Mouse (Mus musculus): ENCODE data around the gene Nudt8. TPM values are rescaled to one million over a fixed set of nuclear protein-coding genes. Genes with fewer than 3 reads are reported as not detected.
"Not testable (repeated sequence)": the region's sequence is repeated elsewhere in the genome, so short reads cannot be mapped to it uniquely, and the experiment has no call there.

Nudt8 gene
- total RNA-seq, 2 experiments from 2014 or later = 23.8 to 30.1 TPM

DNA sequence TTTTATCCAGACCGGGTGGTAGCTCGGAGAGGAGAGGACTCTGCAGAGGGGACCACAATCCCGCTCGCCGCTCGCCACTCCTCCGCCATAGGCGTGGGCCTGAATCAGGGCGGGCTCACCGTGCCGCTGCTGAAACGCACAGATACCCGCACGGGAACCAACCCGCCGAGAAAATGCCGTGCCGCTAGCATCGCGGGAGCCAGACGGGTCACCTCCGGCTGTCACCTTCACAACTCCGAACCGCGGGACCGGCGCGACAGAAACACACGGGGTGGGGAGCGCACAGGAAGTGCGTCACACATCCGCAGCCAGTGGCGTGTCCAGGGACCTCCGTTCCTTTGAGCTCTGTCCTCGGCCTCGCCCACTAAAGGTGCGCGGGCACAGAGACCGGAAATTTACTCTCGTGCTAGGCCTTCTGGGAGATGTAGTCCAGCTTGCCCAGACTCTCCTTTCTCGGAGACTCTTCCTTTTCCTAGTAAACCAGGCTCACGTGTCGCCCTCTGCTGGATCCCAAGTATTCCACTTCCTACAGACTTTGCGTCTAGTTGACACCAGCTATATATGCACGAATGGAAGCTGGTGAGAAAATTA lies 12.1 kb downstream of the Nudt8 start, which contains the start of gene Ndufv1:
Ndufv1 (minus strand) TSS at position 375 of the 591 bp plus-strand sequence.
- DNase-seq (ENCODE audit: low spot score) = peak; percentile 98

DNA sequence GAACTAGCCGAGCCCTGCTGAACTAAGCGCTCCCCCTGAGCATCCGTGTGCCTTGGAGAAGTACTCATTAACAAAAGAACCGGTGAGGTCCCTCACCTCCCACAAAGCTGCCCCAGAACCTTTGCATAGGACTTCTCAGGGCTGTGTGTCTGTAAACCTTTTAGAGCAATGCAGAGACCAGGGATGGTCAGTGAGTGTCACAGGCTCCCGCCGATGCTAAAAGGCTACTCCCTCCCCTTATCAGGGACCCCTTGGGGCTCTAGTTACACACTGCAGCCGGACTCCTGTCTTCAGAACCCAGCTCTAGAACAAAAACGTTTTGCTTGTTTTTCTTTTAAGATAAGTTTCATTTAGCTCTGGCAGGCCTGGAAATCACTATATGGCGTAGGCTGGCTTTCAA lies 12.7 kb downstream of the Nudt8 start:
- no peak for DNase-seq (ENCODE audit: low spot score)

DNA sequence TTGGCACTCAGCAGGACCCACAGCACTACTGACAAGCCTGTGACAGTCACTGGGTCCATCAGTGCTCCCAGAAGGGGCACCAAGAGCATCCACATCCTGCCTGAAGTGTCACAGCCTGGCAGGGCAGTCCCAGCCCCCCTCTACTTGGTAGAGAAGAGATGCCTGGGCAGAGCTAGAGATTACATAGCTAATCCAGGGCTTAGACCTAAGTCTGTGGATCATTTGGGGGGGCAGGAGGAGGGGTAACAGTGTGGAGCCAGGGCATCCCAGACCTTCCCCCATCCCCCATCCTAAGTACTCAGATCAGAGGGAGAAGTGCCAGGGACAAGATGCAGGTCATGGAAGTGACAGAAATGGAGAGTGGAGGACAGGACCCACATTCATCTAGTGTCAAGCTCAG lies 14.4 kb downstream of the Nudt8 start:
- DNase-seq (ENCODE audit: low spot score) = no peak

DNA sequence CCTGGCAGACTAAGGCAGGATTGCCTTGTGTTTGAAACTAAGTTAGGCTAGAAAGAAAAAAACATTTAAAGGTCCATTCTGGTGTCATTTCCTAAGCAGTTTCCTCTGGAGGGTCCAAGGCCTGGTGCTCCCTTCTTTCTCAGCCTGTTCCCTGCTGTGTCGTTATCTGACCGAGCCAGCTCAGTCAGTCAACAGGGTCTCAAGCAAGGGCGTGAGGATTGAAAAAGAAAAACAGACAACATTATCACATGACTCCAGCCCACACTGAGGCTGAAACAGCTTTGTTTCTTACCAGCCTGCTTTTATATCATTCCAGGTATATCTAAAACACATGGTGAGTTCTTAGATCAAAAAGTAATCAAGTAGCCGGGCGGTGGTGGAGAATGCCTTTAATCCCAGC lies 15.3 kb downstream of the Nudt8 start:
- no peak for DNase-seq (ENCODE audit: low spot score)

DNA sequence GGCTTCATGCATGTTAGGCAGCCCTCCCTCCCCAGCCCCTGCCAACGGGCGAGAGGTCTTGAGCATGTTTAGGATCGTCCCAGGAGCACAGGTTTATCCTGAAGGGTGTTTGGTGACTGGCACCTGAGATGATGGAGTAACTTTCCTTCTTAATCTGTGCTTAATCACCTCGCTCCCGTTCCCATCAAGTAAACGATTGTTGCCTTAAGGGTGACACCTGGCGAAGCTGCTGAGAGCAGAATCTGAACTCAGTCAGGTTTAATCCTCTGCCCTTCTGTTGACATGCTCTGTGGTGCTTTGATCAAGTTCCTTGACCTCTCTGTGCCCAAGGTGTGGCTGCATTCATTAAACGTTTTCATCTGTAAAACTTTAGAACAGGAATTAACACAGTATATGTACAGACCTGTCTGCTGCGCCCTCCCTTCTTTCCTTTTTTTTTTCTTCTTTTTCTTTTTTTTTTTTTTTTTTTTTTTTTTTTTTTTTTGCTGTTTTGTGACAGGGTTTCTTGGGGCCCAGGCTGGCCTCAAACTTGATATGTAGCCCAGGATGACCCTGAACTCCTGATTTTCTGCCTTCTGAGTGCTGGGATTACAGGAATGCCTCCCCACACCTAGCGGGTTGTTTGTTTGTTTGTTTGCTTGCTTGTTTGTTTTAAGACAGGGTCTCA lies 17.7 kb downstream of the Nudt8 start:
- DNase-seq (ENCODE audit: low spot score) = no peak

DNA sequence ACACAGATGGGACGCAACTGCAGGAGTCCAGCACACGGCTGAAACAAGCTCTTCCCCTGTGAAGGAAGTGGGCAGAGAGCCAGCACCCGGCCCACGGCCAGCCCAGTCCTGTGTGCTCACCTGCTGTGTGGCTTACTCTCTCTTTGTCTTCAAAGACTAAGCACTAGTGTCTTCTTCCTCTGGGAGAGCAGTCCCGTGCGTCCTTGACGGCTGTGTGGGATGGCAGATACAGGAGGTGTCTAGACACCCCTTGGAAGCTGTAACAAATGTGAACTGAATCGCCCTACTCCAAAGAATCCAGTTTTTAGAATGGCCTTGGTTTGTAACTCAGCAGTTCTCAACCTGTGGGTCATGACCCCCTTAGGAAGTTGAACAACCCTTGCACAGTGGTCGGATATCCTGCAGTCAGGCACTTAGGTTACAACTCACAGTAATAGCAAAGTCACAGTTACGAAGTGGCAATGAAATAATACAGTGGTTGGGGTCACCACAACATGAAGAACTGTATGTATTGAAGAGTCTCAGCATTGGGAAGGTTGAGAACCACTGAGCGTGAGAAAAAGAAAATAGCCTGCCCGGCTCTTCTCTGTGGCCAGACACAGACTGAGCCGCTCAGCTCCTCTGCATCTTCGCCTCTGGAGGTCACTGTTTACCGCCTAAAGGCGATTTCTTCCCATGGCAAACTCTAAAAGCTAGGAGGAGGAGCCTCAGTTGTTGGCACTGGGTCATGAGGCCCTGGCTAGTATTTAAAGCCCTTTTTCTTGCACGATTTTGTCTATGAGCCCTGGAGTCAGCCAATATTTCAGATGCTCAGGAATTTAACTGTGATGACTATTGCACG lies 18.6 kb downstream of the Nudt8 start:
- peak; percentile 92 for DNase-seq (ENCODE audit: low spot score)

DNA sequence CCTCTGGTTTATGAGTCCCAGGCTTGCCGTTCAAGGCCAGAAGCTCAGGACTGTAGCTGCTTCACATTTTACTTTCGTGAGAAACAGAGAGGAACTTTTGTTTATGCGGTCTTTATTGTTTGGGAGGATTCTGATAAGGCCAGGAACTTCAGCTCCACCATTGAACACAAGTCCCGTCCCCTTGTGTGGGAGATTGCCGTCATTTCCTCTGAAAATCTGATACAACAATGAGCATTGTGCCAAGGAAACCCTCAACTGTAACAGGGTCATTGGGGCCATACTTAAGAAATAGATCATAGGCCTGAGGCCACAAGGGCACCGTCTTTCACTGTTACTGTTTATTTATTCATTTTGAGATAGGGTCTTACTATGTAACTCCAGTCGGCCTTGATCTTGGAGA lies 22.8 kb downstream of the Nudt8 start:
- DNase-seq (ENCODE audit: low spot score) = no peak

DNA sequence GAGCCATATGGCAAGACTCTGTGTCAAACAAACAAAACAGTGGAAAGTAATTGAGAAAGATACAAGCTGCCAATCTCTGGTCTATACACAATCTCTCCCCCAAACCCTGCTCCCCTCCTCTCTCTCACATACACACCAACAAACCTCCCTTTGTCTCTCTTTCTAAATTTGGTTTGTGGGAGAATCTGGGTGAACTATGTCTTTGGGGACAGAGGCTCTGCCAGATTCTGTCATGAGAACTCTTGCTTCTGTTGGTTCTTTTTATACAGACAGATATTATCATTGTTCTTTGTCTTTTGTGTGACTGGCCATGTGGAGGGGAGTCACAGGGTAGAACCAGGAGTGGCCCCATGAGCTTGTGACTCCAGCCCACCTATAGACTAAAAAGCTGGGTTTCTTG lies 27.2 kb downstream of the Nudt8 start:
- no peak for DNase-seq (ENCODE audit: low spot score)

DNA sequence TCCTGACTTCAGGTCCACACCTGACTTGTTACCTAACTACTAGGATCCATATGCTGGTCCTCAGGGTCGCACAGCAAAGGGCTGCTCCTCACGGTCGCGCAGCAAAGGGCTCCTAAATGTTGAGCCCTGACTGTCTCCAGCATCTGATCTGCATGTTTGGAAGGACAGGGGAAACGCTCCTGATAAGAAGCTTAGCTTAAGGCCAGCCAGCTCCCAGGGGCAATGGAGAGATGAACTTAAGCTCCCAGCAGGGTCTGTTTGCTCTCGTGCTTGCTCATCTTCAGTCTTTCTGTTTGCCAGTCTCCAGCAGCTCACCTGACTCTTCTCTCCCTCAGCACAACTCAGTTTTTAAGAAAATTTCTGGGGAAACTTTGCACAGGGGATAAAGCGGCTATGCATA lies 32.3 kb downstream of the Nudt8 start:
- no peak for DNase-seq (ENCODE audit: low spot score)

DNA sequence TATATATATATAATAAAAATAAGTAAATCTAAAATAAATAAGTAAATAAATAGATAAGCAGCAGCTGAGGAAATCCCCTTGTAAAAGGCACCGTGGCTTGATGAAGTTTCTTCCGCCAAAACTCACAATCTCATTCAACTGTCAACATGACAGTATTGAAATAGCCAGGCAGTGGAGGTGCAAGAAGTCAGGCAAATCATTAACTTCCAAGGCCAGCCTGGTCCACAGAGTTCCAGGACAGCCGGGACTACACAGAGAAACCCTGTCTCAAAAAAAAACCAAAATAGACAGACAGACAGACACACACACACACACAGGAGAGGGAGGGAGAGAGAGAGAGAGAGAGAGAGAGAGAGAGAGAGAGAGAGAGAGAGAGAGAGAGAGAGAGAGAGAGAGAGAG lies 32.9 kb downstream of the Nudt8 start:
- DNase-seq (ENCODE audit: low spot score) = no peak

DNA sequence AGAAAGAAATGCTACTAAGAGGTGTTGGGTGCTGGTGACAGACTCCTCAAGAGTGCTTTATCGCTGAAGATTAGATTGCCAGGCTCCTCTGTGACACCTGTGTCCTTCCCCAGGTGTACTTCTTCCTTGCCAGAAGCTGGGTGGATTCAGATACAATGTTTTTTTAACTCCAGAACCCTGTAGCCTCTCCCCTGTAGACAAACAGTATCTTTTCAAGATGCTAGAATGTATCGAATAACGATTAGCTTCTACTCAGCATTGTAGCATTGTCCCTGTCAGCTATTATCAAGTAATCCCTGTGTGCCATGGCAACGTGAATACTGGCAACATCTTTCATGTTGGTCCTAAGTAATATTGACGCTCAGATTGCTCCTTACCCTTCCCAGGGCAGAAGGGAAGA lies 33.4 kb downstream of the Nudt8 start:
- DNase-seq (ENCODE audit: low spot score) = no peak

DNA sequence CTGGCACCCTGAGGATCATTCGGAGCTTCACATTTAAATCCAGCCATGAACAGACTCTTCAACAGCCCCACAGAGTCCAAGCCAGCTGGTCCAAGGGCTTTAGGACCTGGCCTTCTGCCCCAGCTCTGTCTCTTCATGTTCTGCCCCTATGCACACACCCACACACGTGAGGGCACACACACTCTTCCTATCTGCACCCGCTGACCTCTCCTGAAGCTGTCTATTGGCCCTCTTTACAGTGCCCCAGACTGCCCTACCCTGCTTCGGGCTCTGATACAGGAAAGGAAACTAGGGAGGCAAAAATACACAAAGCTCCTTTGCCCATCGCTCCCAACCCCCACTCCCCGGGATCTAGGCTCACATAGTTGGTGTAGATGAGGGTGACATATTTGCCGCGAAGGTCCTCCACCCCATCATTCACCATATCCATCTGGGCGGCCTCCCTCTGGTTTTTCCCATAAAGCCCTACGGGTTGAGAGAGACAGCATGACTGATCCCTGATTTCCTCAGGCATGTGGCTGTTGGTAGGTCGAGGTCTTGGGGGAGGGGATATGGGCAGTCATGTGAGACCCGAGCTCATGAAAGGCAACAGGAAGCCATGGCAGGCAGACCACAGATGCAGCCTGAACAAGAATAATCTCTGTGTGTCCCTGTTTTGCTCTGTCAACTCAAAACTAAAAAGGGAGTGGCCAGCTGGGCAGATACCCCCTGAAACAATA lies 36.1 kb downstream of the Nudt8 start:
- DNase-seq (ENCODE audit: low spot score) = no peak

DNA sequence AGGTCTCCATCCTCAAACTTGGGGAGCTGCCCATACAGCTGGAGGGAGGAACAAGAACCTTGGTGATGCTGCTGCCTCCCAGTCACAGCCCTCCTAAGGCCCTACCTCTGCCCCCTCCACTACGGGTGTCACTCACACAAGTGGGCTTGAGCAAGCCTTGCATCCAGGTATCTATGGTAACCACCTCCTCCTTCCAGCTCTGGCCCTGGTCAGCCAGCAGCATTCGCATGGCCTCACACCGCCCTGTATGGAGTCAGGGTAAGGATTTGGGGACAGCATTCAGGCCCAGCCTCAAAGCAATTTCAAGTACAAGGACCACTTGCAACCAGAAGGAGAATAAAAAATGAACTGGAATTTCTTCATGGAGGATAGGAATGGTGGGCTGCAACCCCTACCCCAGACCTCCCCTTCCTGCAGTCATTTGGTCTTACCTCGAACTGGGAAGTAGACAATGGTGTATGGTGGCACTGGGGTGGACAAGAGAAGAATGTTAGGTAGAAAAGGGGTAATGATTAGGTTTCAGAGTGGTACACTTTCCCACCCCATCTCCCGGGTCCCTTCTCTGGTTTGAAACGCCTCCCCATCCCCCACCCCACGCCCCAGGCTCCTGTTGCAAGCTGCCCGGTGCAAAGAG lies 36.9 kb downstream of the Nudt8 start:
- not testable (repeated sequence) for DNase-seq (ENCODE audit: low spot score)

DNA sequence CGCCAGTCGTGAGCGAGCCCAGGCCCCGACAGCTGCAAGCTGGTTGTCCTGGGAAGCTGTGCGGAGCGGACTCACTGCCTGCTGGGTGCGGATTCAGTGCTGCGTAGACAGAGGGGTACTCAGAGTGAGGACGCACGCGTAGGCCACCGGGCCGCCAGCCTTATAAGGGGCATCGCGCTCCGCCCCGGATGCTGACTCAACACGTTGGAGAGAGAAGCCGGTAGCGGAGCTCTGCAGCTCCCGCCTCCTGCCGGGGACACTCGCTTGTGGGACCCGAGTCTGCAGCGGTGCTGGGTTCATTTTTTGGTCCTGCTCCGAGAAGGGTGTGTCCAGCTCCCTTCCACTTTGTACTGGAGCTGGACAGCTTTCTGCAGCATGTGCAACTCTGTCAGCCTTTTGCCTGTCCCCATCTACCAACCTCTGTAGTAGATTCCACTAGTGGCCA lies 37.4 kb downstream of the Nudt8 start, which contains the start of gene Gstp1:
Gstp1 (minus strand) TSS at position 198 of the 445 bp plus-strand sequence.
- DNase-seq (ENCODE audit: low spot score) = peak; percentile 92

DNA sequence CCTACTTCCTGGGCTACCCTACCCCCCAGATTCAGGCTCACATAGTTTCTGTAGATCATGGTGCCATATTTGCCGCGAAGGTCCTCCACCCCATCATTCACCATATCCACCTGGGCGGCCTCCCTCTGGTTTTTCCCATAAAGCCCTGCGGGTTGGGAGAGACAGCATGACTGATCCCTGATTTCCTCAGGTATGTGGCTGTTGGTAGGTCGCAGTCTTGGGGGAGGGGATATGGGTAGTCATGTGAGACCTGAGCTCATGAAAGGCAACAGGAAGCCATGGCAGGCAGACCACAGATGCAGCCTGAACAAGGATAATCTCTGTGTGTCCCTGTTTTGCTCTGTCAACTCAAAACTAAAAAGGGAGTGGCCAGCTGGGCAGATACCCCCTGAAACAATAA lies 40.6 kb downstream of the Nudt8 start:
- DNase-seq (ENCODE audit: low spot score) = not testable (repeated sequence)

DNA sequence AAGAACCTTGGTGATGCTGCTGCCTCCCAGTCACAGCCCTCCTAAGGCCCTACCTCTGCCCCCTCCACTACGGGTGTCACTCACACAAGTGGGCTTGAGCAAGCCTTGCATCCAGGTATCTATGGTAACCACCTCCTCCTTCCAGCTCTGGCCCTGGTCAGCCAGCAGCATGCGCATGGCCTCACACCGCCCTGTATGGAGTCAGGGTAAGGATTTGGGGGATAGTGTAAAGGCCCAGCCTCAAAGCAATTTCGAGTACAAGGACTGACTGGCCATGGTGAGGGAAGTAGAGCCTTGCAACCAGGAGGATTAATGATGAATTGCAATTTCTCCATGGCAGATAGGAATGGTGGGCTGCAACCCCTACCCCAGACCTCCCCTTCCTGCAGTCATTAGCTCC lies 41.1 kb downstream of the Nudt8 start:
- not testable (repeated sequence) for DNase-seq (ENCODE audit: low spot score)

DNA sequence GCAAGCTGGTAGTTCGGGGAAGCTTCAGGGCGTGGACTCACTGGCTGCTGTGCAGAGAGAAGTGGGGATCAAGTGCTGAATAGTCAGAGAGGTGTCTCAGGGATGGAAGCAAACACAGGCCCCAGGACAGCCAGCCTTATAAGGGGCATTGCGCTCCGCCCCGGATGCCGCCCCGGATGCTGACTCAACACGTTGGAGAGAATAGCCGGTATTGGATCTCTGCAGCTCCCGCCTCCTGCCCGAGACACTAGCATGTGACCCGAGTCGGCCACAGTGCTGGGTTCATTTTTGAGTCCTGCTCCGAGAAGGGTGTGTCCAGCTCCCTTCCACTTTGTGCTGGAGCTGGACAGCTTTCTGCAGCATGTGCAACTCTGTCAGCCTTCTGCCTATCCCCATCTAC lies 41.7 kb downstream of the Nudt8 start:
- DNase-seq (ENCODE audit: low spot score) = peak; percentile 70

DNA sequence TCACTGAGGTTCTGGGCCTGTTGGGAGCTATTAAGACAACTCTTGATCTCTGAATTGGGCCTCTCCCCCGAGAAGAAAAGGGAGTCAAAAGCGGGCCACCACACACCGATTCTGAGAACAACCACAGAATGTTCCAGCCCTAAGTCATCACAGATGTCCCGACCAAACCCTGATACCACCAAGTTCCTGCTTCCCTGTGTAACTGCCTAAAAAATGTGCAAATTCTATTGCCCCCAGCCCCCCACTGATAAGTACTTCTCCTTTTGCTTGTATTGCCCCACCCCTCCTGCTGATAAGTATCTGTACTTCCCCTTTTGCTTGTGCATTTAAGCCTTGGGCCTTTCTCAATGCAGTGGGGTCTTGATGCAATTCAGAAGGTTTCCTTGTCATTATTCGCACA lies 43.7 kb downstream of the Nudt8 start:
- DNase-seq (ENCODE audit: low spot score) = not testable (repeated sequence)

DNA sequence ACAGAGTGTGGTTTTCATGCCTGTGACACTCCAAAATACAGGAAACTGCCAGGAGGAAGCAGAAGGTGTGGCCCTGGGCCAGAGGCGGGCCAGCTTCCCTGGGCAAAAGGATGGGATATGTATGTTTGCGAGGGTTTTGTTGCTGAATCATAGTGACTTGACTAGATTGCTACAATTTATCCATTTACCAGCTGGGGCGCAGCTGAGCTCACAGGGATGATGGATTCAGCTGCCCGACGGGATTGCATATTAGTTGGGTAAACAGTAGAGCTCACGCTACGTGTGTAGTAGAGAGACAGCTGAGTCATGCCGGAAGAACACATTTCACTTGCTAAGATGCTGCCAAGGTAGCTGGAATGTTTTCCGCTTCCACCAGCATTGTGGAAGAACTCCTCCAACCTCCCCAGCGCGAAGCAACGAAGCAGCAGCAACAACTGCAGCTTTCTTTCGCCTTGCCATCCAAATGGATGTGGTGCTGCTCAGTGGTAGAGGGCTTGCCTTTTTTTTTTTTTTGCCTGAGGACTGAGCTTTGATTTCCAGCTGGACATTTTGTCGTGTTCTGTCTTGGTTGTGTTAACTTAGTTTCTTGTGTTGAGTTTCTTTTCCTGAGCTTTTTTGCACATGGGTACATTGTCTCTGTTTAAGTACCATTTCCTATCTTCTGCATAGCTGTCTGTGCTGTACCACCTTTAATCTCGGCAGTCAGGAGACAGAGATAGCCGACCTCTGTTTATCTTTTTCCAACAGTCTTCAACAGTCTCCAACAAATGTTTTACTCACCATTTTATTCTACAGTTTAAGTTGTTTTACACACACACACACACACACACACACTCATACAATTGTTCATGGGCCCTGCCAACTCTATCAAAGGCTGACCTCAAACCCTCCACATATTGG lies 45.8 kb downstream of the Nudt8 start, which contains the start of gene Gstp2:
Gstp2 (minus strand) TSS at position 58 of the 900 bp plus-strand sequence.
- DNase-seq (ENCODE audit: low spot score) = peak; percentile 88

DNA sequence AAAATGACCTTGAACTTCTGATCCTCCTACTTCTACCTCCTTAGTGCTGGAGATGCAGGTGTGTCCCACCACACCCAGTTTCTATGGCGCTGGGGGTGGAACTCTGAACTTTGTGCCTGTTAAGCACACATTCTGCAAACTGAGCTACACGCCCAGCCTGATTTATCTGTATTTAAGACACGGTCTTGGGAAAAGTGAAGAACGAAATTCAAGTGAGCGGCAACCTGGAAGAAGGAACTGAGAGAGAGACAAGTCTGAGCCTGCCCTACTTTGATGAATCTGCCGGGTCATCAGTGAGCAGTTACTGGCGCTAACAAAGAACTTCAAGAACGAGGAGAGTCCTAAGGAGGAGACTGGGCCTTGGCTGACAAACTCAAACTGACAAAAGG lies 46.5 kb downstream of the Nudt8 start:
- no peak for DNase-seq (ENCODE audit: low spot score)

Measured in gastrocnemius, adult 18-20 months (tissue).